Mouse (Mus musculus): ENCODE data around the gene Dpy19l3.

GRCm38 (mm10) chr7:35782252-35782651 is 28.0 kb upstream of the Dpy19l3 start:
- no peak for TF ChIP-seq CTCF (IDR thresholded peaks at IDR 0.05)
- no peak for TF ChIP-seq POLR2A (IDR thresholded peaks at IDR 0.05; ENCODE audit: insufficient read depth, low read depth, low read length)
- no peak for TF ChIP-seq EP300 (IDR thresholded peaks at IDR 0.05; ENCODE audit: insufficient read depth, low read depth, low read length)
